Mouse (Mus musculus) stomach, postnatal 0 days (tissue): ENCODE measurements at regions not wholly inside any gene's neighbourhood (a gene's known extent, or its start where the extent isn't known, plus 50 kb on each side); places are given as distances from the start of the nearest gene placed in this dataset.

Source experiments
- CTCF ChIP-seq: IDR thresholded peaks from 2 replicates; pipeline ENCODE4 v1.5.1; 2016; ENCODE audit warnings: antibody characterized with exemption, low read depth, mild to moderate bottlenecking, moderate library complexity
- EP300 ChIP-seq: optimal IDR thresholded peaks from 2 replicates; pipeline ENCODE3; 2016; ENCODE audit warnings: antibody characterized with exemption

- TF ChIP-seq CTCF: peak; percentile 72
- TF ChIP-seq EP300: no peak
These were observed 401.0 kb upstream of the Adamts5 start for GRCm38 (mm10) chr16:86302451-86303145.
